Comparison of ENCODE assay signal across 14 mouse cellular contexts in genomic region chr7:77326836-77327235, GRCm38 (mm10).
"Had no signal": no experiment of that assay in that cellular context is flagged by ENCODE, and none has a peak within 500 bp of the region (broad histone marks: within the 10 kb centered on the region; RNA-seq: fewer than 3 reads in every experiment).

No protein-coding gene starts in this region.

- H3K4me1 ChIP-seq: limb, embryonic 15.5 days; midbrain, embryonic 13.5 days; neural tube, embryonic 15.5 days had no signal

- H3K9ac ChIP-seq: limb, embryonic 15.5 days; lung, embryonic 14.5 days; midbrain, embryonic 13.5 days; neural tube, embryonic 15.5 days had no signal

- H3K4me2 ChIP-seq: limb, embryonic 15.5 days; lung, embryonic 14.5 days; midbrain, embryonic 13.5 days; neural tube, embryonic 15.5 days had no signal

- DNase-seq: kidney, adult 11 months; kidney, adult 9 months; kidney, postnatal 10 days; kidney, postnatal 4 days; lung, embryonic 14.5 days; lung, postnatal 10 days; right cerebral cortex, adult 18-20 months; right cerebral cortex, postnatal 25 days; thymus, postnatal 4 days had no signal

- H3K27ac ChIP-seq: layer of hippocampus, adult 2 months; limb, embryonic 15.5 days; macrophage; midbrain, embryonic 13.5 days; neural tube, embryonic 15.5 days had no signal

- ATAC-seq: midbrain, embryonic 13.5 days had no signal

- H3K27me3 ChIP-seq: limb, embryonic 15.5 days; midbrain, embryonic 13.5 days; neural tube, embryonic 15.5 days had no signal

- H3K36me3 ChIP-seq: limb, embryonic 15.5 days; midbrain, embryonic 13.5 days; neural tube, embryonic 15.5 days had no signal

- H3K9me3 ChIP-seq: limb, embryonic 15.5 days; midbrain, embryonic 13.5 days; neural tube, embryonic 15.5 days had no signal

- H3K4me3 ChIP-seq: layer of hippocampus, adult 2 months; limb, embryonic 15.5 days; midbrain, embryonic 13.5 days; neural tube, embryonic 15.5 days had no signal
